Mouse (Mus musculus) inflammation-experienced regulatory T-cells, adult 6 months (primary cell): ENCODE measurements around the gene Krt10. TPM values are rescaled to one million over a fixed set of nuclear protein-coding genes. Genes with fewer than 3 reads are reported as not detected.

Experiments used
- ATAC-seq: one replicate; pipeline ENCODE4 v1.8.0; 2017
- polyA plus RNA-seq, 3 experiments: library from polyadenylated mRNA; unstranded; fragments of 100-300 nt; shearing (Covaris generic); gene quantifications; one replicate each; pipeline ENCODE4 v1.2.1; 2017

The Krt10 gene
- 10 to 100 TPM in 1 of 3 experiments, 1 to 10 TPM in 2; 4.5 to 13.5 (median 7.3) TPM for polyA plus RNA-seq

DNA sequence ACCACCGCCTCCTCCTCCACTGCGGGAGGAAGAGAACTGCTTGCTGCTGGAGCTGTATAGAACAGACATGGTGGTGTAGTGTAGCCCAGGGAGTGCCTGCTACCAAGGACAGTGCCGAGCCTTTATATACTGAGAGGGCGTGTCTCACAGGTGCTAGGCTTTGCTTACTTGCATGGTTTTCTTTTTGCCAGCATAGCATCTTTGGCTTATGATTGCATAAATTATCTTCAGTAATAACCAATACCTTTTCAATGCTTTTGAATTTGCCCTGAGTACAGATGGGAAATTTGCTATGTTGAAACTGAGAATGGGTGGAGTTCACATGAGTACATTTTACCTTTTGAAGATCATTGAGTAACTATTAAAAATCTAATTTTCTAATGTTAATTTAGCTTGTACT, at the start of gene Krt10:
TSS of gene Krt10 (minus strand) at position 101 of the 400 bp plus-strand sequence.
- no peak for ATAC-seq

DNA sequence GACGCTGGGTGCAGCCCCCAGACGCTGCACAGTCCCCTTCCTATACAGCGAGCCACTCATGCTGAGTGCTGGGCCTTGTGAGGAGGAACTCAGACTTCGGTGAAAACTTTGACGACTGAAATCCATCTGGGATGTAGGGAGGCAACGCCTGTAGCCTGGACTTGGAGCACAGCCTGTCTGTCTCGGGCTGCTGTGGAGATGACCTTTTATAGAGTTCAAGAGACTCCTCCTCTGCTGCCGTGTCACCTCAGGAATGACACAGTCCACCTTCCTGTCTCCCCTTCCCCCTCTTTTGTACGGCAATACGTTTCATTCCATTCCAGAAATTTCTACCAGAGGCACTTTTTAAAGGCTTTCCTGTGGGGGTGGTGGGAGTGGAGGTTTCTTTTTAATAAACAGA, 48.8 kb upstream of the Krt10 start, which contains the start of gene Krt20:
TSS of gene Krt20 (minus strand) at position 179 of the 400 bp plus-strand sequence.
- ATAC-seq = no peak

- ATAC-seq = no peak
These were observed 47.5 kb upstream of the Krt10 start for GRCm38 (mm10) chr11:99436625-99437024.

GRCm38 (mm10) chr11:99430670-99431069, 41.5 kb upstream of the Krt10 start:
- ATAC-seq = no peak

- no peak for ATAC-seq
These were observed 33.0 kb upstream of the Krt10 start, which contains the start of gene Krt12 for GRCm38 (mm10) chr11:99422159-99422558. Gene Krt12 (minus strand): TSS chr11:99422259.

GRCm38 (mm10) chr11:99420586-99420985, 31.4 kb upstream of the Krt10 start:
- ATAC-seq = no peak

- no peak for ATAC-seq
These were observed 28.7 kb upstream of the Krt10 start for GRCm38 (mm10) chr11:99417819-99418218.

GRCm38 (mm10) chr11:99416902-99417301, 27.7 kb upstream of the Krt10 start:
- no peak for ATAC-seq

GRCm38 (mm10) chr11:99414463-99415147, 25.4 kb upstream of the Krt10 start:
- ATAC-seq = no peak

GRCm38 (mm10) chr11:99413247-99413646, 24.1 kb upstream of the Krt10 start:
- ATAC-seq = no peak

- ATAC-seq = no peak
These were observed 17.0 kb upstream of the Krt10 start for GRCm38 (mm10) chr11:99406186-99406585.

- no peak for ATAC-seq
These were observed 10.9 kb upstream of the Krt10 start for GRCm38 (mm10) chr11:99399956-99400549.

DNA sequence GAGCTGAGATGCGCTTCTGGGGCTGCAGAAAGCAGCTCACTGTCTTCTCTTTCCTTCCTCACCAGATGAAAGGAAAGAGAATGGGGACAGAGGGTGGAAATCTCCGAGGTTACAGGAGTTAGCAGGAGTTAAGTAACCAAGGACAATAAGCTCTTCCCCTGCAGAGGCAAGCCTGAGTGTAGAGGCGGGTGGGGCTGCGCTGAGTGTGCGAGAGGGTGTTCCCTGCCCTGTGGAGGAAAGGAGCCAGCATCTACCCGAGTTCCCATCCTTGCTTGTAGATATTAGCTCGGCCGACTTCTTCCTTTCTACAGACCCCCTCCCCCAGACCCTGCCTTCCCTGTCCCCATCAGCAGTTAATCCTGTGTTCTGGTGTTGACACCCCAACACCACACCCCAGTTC, 9.7 kb upstream of the Krt10 start:
- no peak for ATAC-seq

- ATAC-seq = no peak
These were observed 8.9 kb upstream of the Krt10 start for GRCm38 (mm10) chr11:99398084-99398483.

- ATAC-seq = no peak
These were observed 7.5 kb upstream of the Krt10 start for GRCm38 (mm10) chr11:99396661-99397060.

- no peak for ATAC-seq
These were observed 6.9 kb upstream of the Krt10 start for GRCm38 (mm10) chr11:99396034-99396433.

DNA sequence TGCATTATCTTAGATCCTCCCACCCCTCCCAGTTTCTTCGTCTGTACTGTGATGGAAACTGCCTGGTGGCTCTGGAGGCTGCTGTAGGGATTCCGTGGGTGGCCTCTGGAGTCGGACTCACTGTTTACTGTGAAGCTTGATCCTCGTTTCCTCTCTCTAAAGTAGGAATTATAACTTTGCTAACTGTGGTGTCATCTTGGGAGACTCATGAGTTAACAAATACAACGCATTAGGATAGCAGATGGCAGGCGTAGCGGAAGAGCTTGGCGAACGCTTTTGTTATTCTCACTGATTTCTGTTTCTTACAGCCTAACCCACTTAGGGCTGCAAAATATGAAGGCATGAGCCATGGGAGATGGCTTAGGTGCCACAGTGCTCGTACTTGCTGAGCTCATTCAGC, 3.3 kb upstream of the Krt10 start:
- no peak for ATAC-seq

DNA sequence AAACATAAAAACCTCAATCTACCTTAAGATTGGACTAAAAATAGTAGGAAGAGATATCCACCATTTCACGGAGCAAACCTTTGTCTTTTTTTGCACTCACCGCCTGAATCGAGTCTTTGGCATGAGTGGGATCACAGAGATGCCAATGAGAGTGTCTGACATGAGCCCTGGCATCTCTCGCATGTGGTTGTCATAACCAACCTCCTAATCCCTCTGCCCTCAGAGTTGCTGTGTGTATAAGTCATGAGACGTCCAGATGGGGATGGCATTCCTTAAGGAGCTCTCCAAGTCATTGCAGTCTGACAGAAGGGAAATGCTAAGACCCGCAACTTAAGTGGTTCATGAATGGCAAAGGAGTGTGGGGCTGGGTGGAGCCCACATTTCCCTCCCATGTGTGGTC, 2.2 kb upstream of the Krt10 start:
- no peak for ATAC-seq

DNA sequence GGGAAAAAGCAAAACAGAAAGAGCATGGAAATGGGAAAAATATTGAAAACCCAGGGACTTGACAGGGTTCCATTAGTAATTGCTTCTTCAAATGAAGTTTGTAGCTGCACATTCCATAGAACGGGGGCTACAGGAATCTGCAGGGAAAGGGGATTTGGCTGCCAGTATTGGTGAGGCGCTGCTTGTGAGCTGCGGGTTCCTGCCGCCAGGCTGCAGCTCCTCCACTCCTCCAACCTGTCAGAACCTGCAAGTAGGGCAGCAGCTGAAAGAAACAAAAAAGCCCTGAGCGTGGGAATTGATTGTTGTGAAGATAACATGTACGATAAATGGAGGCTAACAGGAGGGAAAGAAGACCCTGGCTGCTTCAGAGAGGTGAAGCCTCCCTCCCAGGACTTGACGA, 1.7 kb upstream of the Krt10 start:
- ATAC-seq = no peak

GRCm38 (mm10) chr11:99388661-99389060, 503 bp downstream of the Krt10 start:
- no peak for ATAC-seq

- ATAC-seq = peak; percentile 56
These were observed 3.1 kb downstream of the Krt10 start for GRCm38 (mm10) chr11:99385813-99386721.

DNA sequence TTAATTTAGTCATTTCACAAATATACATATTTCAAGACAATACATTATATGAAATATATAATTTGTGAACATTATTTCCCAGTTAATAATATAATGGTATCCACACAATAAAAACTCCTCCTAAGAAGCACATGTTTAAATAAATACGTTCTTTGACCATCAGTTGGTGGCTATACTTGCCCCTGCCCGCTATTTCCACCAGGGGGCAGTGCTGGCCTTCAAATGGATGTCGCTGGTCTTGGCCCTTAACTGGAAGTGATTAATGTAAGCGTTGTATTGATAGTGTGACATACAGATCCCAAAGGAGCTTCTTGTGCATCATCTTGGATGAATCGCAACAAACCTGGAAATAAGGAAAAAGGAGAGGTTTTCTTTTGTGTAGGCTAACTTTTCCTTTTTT, 9.6 kb downstream of the Krt10 start:
- no peak for ATAC-seq

DNA sequence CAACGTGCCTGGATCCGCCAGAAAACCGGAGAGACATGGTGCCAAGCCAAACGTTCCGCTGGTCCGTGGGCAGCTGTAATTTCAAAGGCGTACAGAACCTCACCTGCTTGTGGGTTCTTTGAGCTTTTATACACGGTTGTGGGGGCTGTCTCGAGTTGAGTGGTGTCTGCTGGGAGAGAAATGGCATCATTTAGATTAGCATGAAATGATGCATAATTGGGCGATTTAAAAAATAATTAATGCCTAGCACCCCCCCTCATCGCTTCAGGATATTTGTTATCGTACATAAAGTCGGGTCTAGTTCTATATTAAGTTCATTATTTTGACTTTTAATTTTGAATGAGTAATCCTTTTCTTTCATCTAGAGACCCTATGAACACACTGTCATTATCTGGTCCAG, 14.4 kb downstream of the Krt10 start, which contains the start of gene Krt28:
TSS of gene Krt28 (minus strand) at position 101 of the 400 bp plus-strand sequence.
- no peak for ATAC-seq
